Mouse (Mus musculus) C2C12 (cell line): Measurements from ENCODE around the gene 1700125H20Rik. TPM values are rescaled to one million over a fixed set of nuclear protein-coding genes. Genes with fewer than 3 reads are reported as not detected.

Source experiments
- H3K27me3 ChIP-seq: one replicate; pipeline ENCODE4 v1.6.1; 2011; ENCODE audit not compliant: control insufficient read depth, insufficient read depth, insufficient read length
- H3K36me3 ChIP-seq: one replicate; pipeline ENCODE4 v1.6.1; 2011; ENCODE audit not compliant: control insufficient read depth, insufficient read depth
- H3K4me3 ChIP-seq: one replicate; pipeline ENCODE4 v1.5.1; 2011; ENCODE audit warnings: mild to moderate bottlenecking, control low read depth; ENCODE audit not compliant: poor library complexity, insufficient read depth, severe bottlenecking
- H3K79me2 ChIP-seq: one replicate; pipeline ENCODE4 v1.6.1; 2011; ENCODE audit not compliant: control insufficient read depth, insufficient read depth
- H3K79me3 ChIP-seq: one replicate; pipeline ENCODE4 v1.6.1; 2011; ENCODE audit warnings: low read depth, control low read depth
- H3ac ChIP-seq: one replicate; pipeline ENCODE3; 2011; ENCODE audit warnings: low read depth; ENCODE audit not compliant: control insufficient read depth, insufficient read length
- CEBPB ChIP-seq: IDR thresholded peaks from one replicate; pipeline ENCODE4 v1.6.1; 2011; ENCODE audit warnings: low read depth, mild to moderate bottlenecking, control low read depth, moderate library complexity
- CTCF ChIP-seq: IDR thresholded peaks from one replicate; pipeline ENCODE4 v1.5.1; 2011; ENCODE audit not compliant: control insufficient read depth, insufficient read depth, insufficient read length
- FOSL1 ChIP-seq: IDR thresholded peaks from one replicate; pipeline ENCODE4 v1.8.0; 2011; ENCODE audit warnings: mild to moderate bottlenecking, low read length; ENCODE audit not compliant: poor library complexity, insufficient read depth, severe bottlenecking
- MAX ChIP-seq: IDR thresholded peaks from one replicate; pipeline ENCODE4 v1.6.1; 2011; ENCODE audit warnings: mild to moderate bottlenecking, control low read depth
- MYOD1 ChIP-seq: IDR thresholded peaks from one replicate; pipeline ENCODE4 v1.6.1; 2011; ENCODE audit warnings: low read depth; ENCODE audit not compliant: control insufficient read depth, insufficient read length
- MYOG ChIP-seq: IDR thresholded peaks from one replicate; pipeline ENCODE4 v1.6.1; 2011; ENCODE audit not compliant: control insufficient read depth, insufficient read length; ENCODE audit errors: extremely low read depth
- USF1 ChIP-seq: IDR thresholded peaks from one replicate; pipeline ENCODE4 v1.6.1; 2011; ENCODE audit warnings: low read depth, mild to moderate bottlenecking, control low read depth, moderate library complexity
- polyA plus RNA-seq: library from polyadenylated mRNA; unstranded; fragments of >200 nt; fragmentation: generic; extraction: Trizol; gene quantifications from one replicate; pipeline ENCODE4 v1.2.1, GENCODE M21; 2012; ENCODE audit warnings: missing spikeins

1700125H20Rik gene
- polyA plus RNA-seq, 1 experiment = not detected

DNA sequence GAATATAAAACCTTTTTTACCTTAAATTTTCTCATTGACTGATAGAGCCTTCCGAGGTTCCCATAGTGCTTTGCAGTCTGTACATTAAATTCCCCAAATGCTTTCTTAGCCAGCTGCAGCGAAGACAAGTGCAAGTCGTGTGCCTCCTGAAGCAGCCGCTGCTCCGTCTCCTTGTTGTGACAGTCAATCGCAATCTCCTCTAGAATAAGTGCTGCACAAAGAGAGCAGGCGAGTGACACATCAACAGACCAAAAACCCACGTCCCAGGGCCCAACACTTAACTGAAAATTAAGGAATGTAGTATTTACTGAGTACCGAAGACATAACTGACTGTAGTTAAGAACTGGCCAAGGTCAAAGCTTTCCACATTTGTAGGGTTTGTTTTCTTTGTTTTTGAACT is 25.8 kb downstream of the 1700125H20Rik start:
- TF ChIP-seq MAX = no peak
- no peak for TF ChIP-seq CTCF
- no peak for TF ChIP-seq CEBPB
- no peak for TF ChIP-seq FOSL1
- no peak for TF ChIP-seq USF1
- no peak for TF ChIP-seq MYOG
- no peak for TF ChIP-seq MYOD1
- H3K79me2 ChIP-seq = no peaks in the 10 kb centered on the region
- no peak overlapping the region for H3ac ChIP-seq
- H3K79me3 ChIP-seq = no peaks in the 10 kb centered on the region
- H3K4me3 ChIP-seq = no peak overlapping the region
- no peaks in the 10 kb centered on the region for H3K27me3 ChIP-seq
- peaks cover 97% of the 10 kb centered on the region for H3K36me3 ChIP-seq

DNA sequence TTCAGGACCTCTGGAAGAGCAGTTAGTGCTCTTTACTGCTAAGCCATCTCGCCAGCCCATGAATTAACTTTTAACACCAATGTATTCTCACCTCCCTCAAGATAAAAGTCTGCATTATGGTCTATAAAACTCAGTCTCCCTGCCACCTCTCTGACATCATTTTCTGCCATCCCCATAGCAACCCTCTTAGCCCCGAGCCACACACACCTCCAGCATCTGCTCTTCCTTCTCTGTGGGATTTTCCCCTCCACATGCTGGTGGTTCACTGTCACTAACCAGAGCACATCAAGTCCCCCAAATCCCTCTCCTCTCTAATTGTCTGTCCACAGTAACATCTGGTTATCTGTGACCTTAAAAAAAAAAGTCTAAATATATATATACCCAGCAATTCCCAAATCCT is 28.7 kb downstream of the 1700125H20Rik start:
- Histone ChIP-seq H3K79me2 (no peaks in the 10 kb centered on the region), H3K36me3 (peaks cover 95% of the 10 kb centered on the region), H3ac (no peak overlapping the region), H3K79me3 (no peaks in the 10 kb centered on the region), H3K27me3 (no peaks in the 10 kb centered on the region), H3K4me3 (no peak overlapping the region)
- TF ChIP-seq MYOD1 = no peak
- no peak for TF ChIP-seq FOSL1
- no peak for TF ChIP-seq CEBPB
- no peak for TF ChIP-seq MAX
- no peak for TF ChIP-seq CTCF
- no peak for TF ChIP-seq USF1
- TF ChIP-seq MYOG = no peak

DNA sequence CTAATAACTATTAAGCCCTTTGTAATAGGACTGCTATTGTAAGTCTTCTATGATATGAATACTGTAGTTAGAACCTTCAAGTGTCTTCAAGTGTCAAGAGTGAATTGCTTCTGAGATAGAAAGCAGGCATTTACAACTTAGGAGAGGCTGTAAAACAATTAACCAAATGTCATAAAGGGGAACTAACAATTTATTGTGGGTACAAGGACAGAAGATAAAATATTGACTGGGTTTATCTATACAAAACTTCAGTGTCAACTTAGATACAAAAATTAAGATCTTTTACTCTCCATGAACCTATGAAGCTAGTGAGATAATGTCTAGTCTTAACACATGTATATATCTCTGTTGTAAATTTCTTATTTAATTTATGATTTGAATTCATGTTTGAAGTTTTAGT is 36.0 kb downstream of the 1700125H20Rik start:
- TF ChIP-seq FOSL1 = no peak
- no peak for TF ChIP-seq MYOG
- TF ChIP-seq MYOD1 = no peak
- TF ChIP-seq CTCF = no peak
- no peak for TF ChIP-seq CEBPB
- no peak for TF ChIP-seq USF1
- no peak for TF ChIP-seq MAX
- peaks cover 83% of the 10 kb centered on the region for H3K36me3 ChIP-seq

DNA sequence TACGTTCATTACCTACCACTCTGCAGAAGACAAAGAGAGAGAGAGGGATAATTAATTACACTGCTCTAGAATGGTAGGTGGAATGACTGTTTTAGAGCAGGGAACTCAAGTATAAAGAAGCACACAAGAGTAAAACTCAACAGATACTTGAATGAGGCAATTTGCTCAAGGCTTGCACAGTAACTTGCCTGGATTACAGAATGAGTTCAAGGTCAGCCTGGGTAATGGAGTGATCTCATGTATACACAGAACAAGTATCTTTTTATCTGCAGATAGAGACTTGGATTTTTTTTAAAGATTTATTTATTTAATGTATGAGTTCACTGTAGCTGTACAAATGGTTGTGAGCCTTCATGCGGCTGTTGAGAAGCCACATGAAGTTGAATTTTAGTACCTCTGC is 40.9 kb downstream of the 1700125H20Rik start:
- Histone ChIP-seq H3K79me2 (peaks cover 17% of the 10 kb centered on the region), H3K4me3 (no peak overlapping the region), H3K27me3 (no peaks in the 10 kb centered on the region), H3K79me3 (peaks cover 5% of the 10 kb centered on the region), H3ac (no peak overlapping the region), H3K36me3 (peaks cover 92% of the 10 kb centered on the region)
- no peak for TF ChIP-seq MYOG
- no peak for TF ChIP-seq MYOD1
- no peak for TF ChIP-seq CEBPB
- no peak for TF ChIP-seq CTCF
- no peak for TF ChIP-seq MAX
- no peak for TF ChIP-seq FOSL1
- no peak for TF ChIP-seq USF1

More for the DNA sequence above, 36.0 kb downstream of the 1700125H20Rik start:
- Histone ChIP-seq H3K4me3 (no peak overlapping the region), H3ac (no peak overlapping the region), H3K79me2 (no peaks in the 10 kb centered on the region), H3K27me3 (no peaks in the 10 kb centered on the region), H3K79me3 (no peaks in the 10 kb centered on the region)

DNA sequence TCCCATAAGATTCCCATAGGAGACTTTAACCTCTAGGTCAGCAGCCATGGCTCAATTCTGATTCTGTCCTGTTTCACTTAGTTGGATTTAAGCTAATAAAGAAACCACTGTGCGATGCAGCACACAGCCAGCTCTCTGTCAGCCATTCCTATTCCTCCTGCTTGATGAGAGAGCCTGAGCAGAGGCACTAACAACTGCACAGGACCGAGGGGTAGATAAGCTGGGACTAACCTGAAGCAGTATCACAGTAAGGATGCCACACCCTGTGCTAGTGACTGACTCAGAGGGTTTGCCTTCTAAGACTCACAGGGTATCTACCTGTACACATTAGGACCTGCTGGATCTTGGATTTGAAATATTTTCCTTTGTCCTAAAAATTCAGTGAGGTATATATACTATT is 43.0 kb downstream of the 1700125H20Rik start:
- TF ChIP-seq CTCF = no peak
- no peak for TF ChIP-seq USF1
- no peak for TF ChIP-seq MYOG
- TF ChIP-seq CEBPB = no peak
- no peak for TF ChIP-seq MAX
- no peak for TF ChIP-seq MYOD1
- no peak for TF ChIP-seq FOSL1
- Histone ChIP-seq H3K36me3 (peaks cover 77% of the 10 kb centered on the region), H3K27me3 (no peaks in the 10 kb centered on the region)

DNA sequence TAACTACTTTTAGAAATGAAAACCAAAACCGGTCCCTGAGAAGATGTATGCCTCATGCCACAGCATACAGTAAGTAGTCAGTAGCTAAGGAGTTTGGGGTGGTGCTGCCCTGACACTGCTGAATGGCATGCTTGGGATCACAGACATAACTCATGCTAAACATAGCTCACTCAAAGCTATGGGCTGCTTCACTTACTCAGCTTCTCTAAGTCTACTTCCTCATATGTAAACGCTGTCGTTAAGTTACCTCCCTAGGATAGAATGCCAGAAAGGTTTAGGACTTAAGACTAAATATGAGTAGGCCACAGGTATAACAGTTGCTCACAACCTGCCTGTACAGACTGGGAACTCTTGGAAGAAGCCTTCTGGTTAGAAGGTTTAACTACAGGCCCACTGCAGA is 44.5 kb downstream of the 1700125H20Rik start:
- Histone ChIP-seq H3ac (no peak overlapping the region), H3K4me3 (no peak overlapping the region), H3K79me2 (peaks cover 52% of the 10 kb centered on the region), H3K79me3 (peaks cover 31% of the 10 kb centered on the region), H3K36me3 (peaks cover 63% of the 10 kb centered on the region), H3K27me3 (no peaks in the 10 kb centered on the region)
- TF ChIP-seq MAX (no peak), USF1 (no peak), MYOD1 (no peak), FOSL1 (no peak), MYOG (no peak), CEBPB (no peak)

More for the DNA sequence above, 43.0 kb downstream of the 1700125H20Rik start:
- Histone ChIP-seq H3K4me3 (no peak overlapping the region), H3ac (no peak overlapping the region), H3K79me2 (peaks cover 38% of the 10 kb centered on the region), H3K79me3 (peaks cover 18% of the 10 kb centered on the region)
